In the genomic region with DNA sequence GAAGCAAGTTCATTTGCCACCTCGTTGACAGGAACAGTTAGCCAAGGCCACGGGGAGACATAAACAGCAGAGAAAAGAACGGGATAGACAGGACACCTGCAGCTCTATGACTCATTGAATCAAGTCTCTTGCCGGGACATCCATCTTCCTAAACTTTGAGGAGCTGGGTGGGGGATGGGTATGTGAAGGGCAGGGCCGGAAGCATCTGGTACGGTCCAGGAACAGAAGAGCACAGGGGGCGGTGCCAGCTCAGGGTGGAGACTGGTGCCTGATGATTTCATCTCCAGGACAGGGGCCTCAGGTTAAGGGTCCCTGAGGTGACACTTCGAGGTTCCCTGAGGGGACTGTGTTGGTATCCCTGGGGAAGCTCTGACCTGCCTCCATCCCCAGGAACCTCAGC, we compare ENCODE assay signal across 12 mouse cellular contexts. TPM values are rescaled to one million over a fixed set of nuclear protein-coding genes. Genes with fewer than 3 reads are reported as not detected.
DNase-seq lines count a peak whose midpoint lies in the region; ATAC-seq lines count a peak whose summit lies in the region.
"Had no signal": no experiment of that assay in that cellular context is flagged by ENCODE, and none has a peak within 500 bp of the region (broad histone marks: within the 10 kb centered on the region; RNA-seq: fewer than 3 reads in every experiment).

No protein-coding gene starts in this region.

- H3K27ac ChIP-seq in heart, embryonic 12.5 days (ENCODE audit: poor library complexity, severe bottlenecking), result no peak overlapping the region
- H3K27ac ChIP-seq in limb, embryonic 10.5 days, result no peak overlapping the region; the same call in 1 of the 2 replicates
- no peak overlapping the region for H3K27ac ChIP-seq in forebrain, embryonic 15.5 days (replicated peaks)
- H3K27ac ChIP-seq: lung, embryonic 15.5 days; neural tube, embryonic 13.5 days had no signal

- no peaks in the 10 kb centered on the region for H3K36me3 ChIP-seq in heart, embryonic 12.5 days
- H3K36me3 ChIP-seq in limb, embryonic 10.5 days, result no peaks in the 10 kb centered on the region
- no peaks in the 10 kb centered on the region for H3K36me3 ChIP-seq in forebrain, embryonic 15.5 days
- H3K36me3 ChIP-seq: lung, embryonic 15.5 days; neural tube, embryonic 13.5 days had no signal

- 0 out of 2 replicates have a peak, but pooled peaks cover 2% of the 10 kb centered on the region for H3K9me3 ChIP-seq in heart, embryonic 12.5 days (replicated peaks)
- H3K9me3 ChIP-seq in limb, embryonic 10.5 days (replicated peaks), result no peaks in the 10 kb centered on the region
- H3K9me3 ChIP-seq in forebrain, embryonic 15.5 days, result no peaks in the 10 kb centered on the region
- H3K9me3 ChIP-seq: lung, embryonic 15.5 days; neural tube, embryonic 13.5 days had no signal

- WGBS in heart, embryonic 12.5 days, result 29% methylated on average over 8 of the region's 8 CpGs
- WGBS in limb, embryonic 10.5 days, result 27% methylated on average over 8 of the region's 8 CpGs
- 55% methylated on average over 8 of the region's 8 CpGs for WGBS in forebrain, embryonic 15.5 days

- ATAC-seq in heart, embryonic 12.5 days (ENCODE audit: insufficient number of reproducible peaks, low FRiP score), result peak; percentile 1; the same call in 1 of the 2 replicates
- ATAC-seq in CD4-positive, CD25-positive, alpha-beta regulatory T cell, adult 4 months, result peak; percentile 59
- ATAC-seq in forebrain, embryonic 15.5 days (replicated peaks), result no peak

- H3K9ac ChIP-seq in heart, embryonic 12.5 days, result no peak overlapping the region
- no peak overlapping the region for H3K9ac ChIP-seq in forebrain, embryonic 15.5 days (replicated peaks)
- H3K9ac ChIP-seq: lung, embryonic 15.5 days; neural tube, embryonic 13.5 days had no signal

- no peak overlapping the region for H3K4me2 ChIP-seq in heart, embryonic 12.5 days
- H3K4me2 ChIP-seq in forebrain, embryonic 15.5 days (replicated peaks), result no peak overlapping the region
- H3K4me2 ChIP-seq: lung, embryonic 15.5 days had no signal

- no peak overlapping the region for H3K4me3 ChIP-seq in heart, embryonic 12.5 days
- H3K4me3 ChIP-seq in limb, embryonic 10.5 days, result peak overlapping the region; percentile 29
- H3K4me3 ChIP-seq in forebrain, embryonic 15.5 days, result no peak overlapping the region
- H3K4me3 ChIP-seq: lung, embryonic 15.5 days; neural tube, embryonic 13.5 days had no signal

- peaks cover 68% of the 10 kb centered on the region for H3K27me3 ChIP-seq in heart, embryonic 12.5 days (replicated peaks)
- H3K27me3 ChIP-seq in limb, embryonic 10.5 days (ENCODE audit: low read depth, poor library complexity, severe bottlenecking), result peaks cover 64% of the 10 kb centered on the region
- H3K27me3 ChIP-seq in forebrain, embryonic 15.5 days, result peaks cover 15% of the 10 kb centered on the region; the same call in 1 of the 2 replicates

- peaks cover 10% of the 10 kb centered on the region; the same call in 1 of the 2 replicates for H3K4me1 ChIP-seq in heart, embryonic 12.5 days (replicated peaks)
- peaks cover 25% of the 10 kb centered on the region for H3K4me1 ChIP-seq in limb, embryonic 10.5 days
- H3K4me1 ChIP-seq in forebrain, embryonic 15.5 days, result 0 out of 2 replicates have a peak, but pooled peaks cover 6% of the 10 kb centered on the region

- DNase-seq in heart, postnatal 4 days, result no peak
- no peak for DNase-seq in limb, embryonic 10.5 days (ENCODE audit: low spot score)
- DNase-seq in naive thymus-derived CD4-positive, alpha-beta T cell, adult 2 months (ENCODE audit: low read depth), result peak; percentile 63
- DNase-seq in urinary bladder, adult 2 months (ENCODE audit: low spot score), result no peak
- no peak for DNase-seq in left cerebral cortex, adult 9 months (ENCODE audit: low spot score in 2 of 2)

RNA-seq across cellular contexts. Expression of a gene that starts 9.9 kb away (rescaled TPM):
- 0.41 and 0.50 TPM in 2 replicates for polyA plus RNA-seq in heart, embryonic 12.5 days (2016; fragmentation: Nextera tagmentation; extraction: Ambion mirVana)
- under 1 TPM in 1 of 2 experiments, not detected in 1; 0.23 TPM for total RNA-seq in heart, postnatal 4 days (2021)
- polyA plus RNA-seq in CD4-positive, CD25-positive, alpha-beta regulatory T cell, adult 4 months (2017; shearing (Covaris generic)), result 100 to 1,000 TPM; 293 to 427 TPM
- polyA plus RNA-seq in limb, embryonic 10.5 days (2016; fragmentation: Nextera tagmentation; extraction: Ambion mirVana), result 6.0 and 8.2 TPM in 2 replicates
- polyA plus RNA-seq in urinary bladder, adult 2 months (2012; rRNA removed), result 26.5 and 27.7 TPM in 2 replicates
- not detected in 2 replicates for polyA plus RNA-seq in forebrain, embryonic 15.5 days (2015; fragmentation: Nextera tagmentation; extraction: Ambion mirVana)
- total RNA-seq: gastrocnemius, adult 18-20 months had no signal

RNA-seq across cellular contexts. Expression of a gene that starts 12.5 kb away (rescaled TPM):
- polyA plus RNA-seq in heart, embryonic 12.5 days (2016; fragmentation: Nextera tagmentation; extraction: Ambion mirVana), result 2.2 and 2.9 TPM in 2 replicates
- total RNA-seq in heart, postnatal 4 days (2021), result 1 to 10 TPM; 3.3 to 4.3 TPM
- 100 to 1,000 TPM; 202 to 308 TPM for polyA plus RNA-seq in CD4-positive, CD25-positive, alpha-beta regulatory T cell, adult 4 months (2017; shearing (Covaris generic))
- polyA plus RNA-seq in limb, embryonic 10.5 days (2016; fragmentation: Nextera tagmentation; extraction: Ambion mirVana), result 2.3 TPM in 2 replicates
- polyA plus RNA-seq in urinary bladder, adult 2 months (2012; rRNA removed), result 13.8 and 15.0 TPM in 2 replicates
- polyA plus RNA-seq in forebrain, embryonic 15.5 days (2015; fragmentation: Nextera tagmentation; extraction: Ambion mirVana), result 1.8 and 2.0 TPM in 2 replicates

RNA-seq across cellular contexts. Expression of a gene that starts 27.0 kb away (rescaled TPM):
- 2.0 and 2.5 TPM in 2 replicates for polyA plus RNA-seq in heart, embryonic 12.5 days (2016; fragmentation: Nextera tagmentation; extraction: Ambion mirVana)
- total RNA-seq in heart, postnatal 4 days (2021), result under 1 TPM; 0.26 to 0.54 TPM
- polyA plus RNA-seq in CD4-positive, CD25-positive, alpha-beta regulatory T cell, adult 4 months (2017; shearing (Covaris generic)), result 1 to 10 TPM; 6.6 to 7.8 TPM
- polyA plus RNA-seq in limb, embryonic 10.5 days (2016; fragmentation: Nextera tagmentation; extraction: Ambion mirVana), result 26.2 and 30.7 TPM in 2 replicates
- 0.45 and 0.55 TPM in 2 replicates for polyA plus RNA-seq in urinary bladder, adult 2 months (2012; rRNA removed)
- 47.3 and 50.0 TPM in 2 replicates for polyA plus RNA-seq in forebrain, embryonic 15.5 days (2015; fragmentation: Nextera tagmentation; extraction: Ambion mirVana)
- total RNA-seq: gastrocnemius, adult 18-20 months had no signal

RNA-seq across cellular contexts. Expression of a gene that starts 29.7 kb away (rescaled TPM):
- 0.09 and 0.30 TPM in 2 replicates for polyA plus RNA-seq in heart, embryonic 12.5 days (2016; fragmentation: Nextera tagmentation; extraction: Ambion mirVana)
- under 1 TPM in 1 of 2 experiments, not detected in 1; 0.20 TPM for total RNA-seq in heart, postnatal 4 days (2021)
- polyA plus RNA-seq in CD4-positive, CD25-positive, alpha-beta regulatory T cell, adult 4 months (2017; shearing (Covaris generic)), result not detected
- 0.64 and 0.67 TPM in 2 replicates for polyA plus RNA-seq in limb, embryonic 10.5 days (2016; fragmentation: Nextera tagmentation; extraction: Ambion mirVana)
- 7.5 and 13.7 TPM in 2 replicates for polyA plus RNA-seq in urinary bladder, adult 2 months (2012; rRNA removed)
- polyA plus RNA-seq in forebrain, embryonic 15.5 days (2015; fragmentation: Nextera tagmentation; extraction: Ambion mirVana), result 0.09 TPM in 1 of 2 replicates, not detected in the other
- total RNA-seq: gastrocnemius, adult 18-20 months; hematopoietic stem cell, adult 5-6 weeks had no signal

RNA-seq across cellular contexts. Expression of a gene that starts 34.3 kb away (rescaled TPM):
- 58.0 and 65.9 TPM in 2 replicates for polyA plus RNA-seq in heart, embryonic 12.5 days (2016; fragmentation: Nextera tagmentation; extraction: Ambion mirVana)
- total RNA-seq in heart, postnatal 4 days (2021), result 10 to 100 TPM; 40.2 to 42.5 TPM
- polyA plus RNA-seq in CD4-positive, CD25-positive, alpha-beta regulatory T cell, adult 4 months (2017; shearing (Covaris generic)), result 10 to 100 TPM in 1 of 2 experiments, 1 to 10 TPM in 1; 6.7 to 10.1 TPM
- polyA plus RNA-seq in limb, embryonic 10.5 days (2016; fragmentation: Nextera tagmentation; extraction: Ambion mirVana), result 85.6 and 95.2 TPM in 2 replicates
- polyA plus RNA-seq in urinary bladder, adult 2 months (2012; rRNA removed), result 25.6 and 27.7 TPM in 2 replicates
- polyA plus RNA-seq in forebrain, embryonic 15.5 days (2015; fragmentation: Nextera tagmentation; extraction: Ambion mirVana), result 74.5 TPM in 2 replicates

Comparison
In these comparisons a context has a peak if more than half of its experiments do, and no peak if none do; other contexts are left out.
1. RNA of a gene that starts 9.9 kb away (polyA plus RNA-seq): 293 to 427 TPM in CD4-positive, CD25-positive, alpha-beta regulatory T cell, adult 4 months; 26.5 to 27.7 TPM in urinary bladder, adult 2 months, 6.0 to 8.2 TPM in limb, embryonic 10.5 days, 0.41 to 0.50 TPM in heart, embryonic 12.5 days and not detected in forebrain, embryonic 15.5 days; every median in the first group is over 10 times any median in the second.
2. RNA of a gene that starts 12.5 kb away (polyA plus RNA-seq): 202 to 308 TPM in CD4-positive, CD25-positive, alpha-beta regulatory T cell, adult 4 months; 13.8 to 15.0 TPM in urinary bladder, adult 2 months, 2.2 to 2.9 TPM in heart, embryonic 12.5 days, 2.3 TPM in limb, embryonic 10.5 days and 1.8 to 2.0 TPM in forebrain, embryonic 15.5 days; every median in the first group is over 10 times any median in the second.